Mouse (Mus musculus) liver, embryonic 14.5 days (tissue): Measurements from ENCODE around the gene Ap1s1. TPM values are rescaled to one million over a fixed set of nuclear protein-coding genes. Genes with fewer than 3 reads are reported as not detected.
A peak's percentile ranks its signal among the peaks of the same experiment; 100 is the strongest.

Experiments
- ATAC-seq: fragments of 200-750 bp; cut with Nextera tagmentation; 2 replicates; pipeline ENCODE4 v1.8.0; 2017; ENCODE audit warnings: moderate number of reproducible peaks, mild to moderate bottlenecking, moderate library complexity; ENCODE audit not compliant: insufficient read depth
- DNase-seq, 3 experiments: peaks; one replicate each; pipeline ENCODE4 v3.0.0-alpha.2; 2012 to 2013; ENCODE audit warnings: low read depth in 3 of 3, low spot score in 3 of 3
- H3K27ac ChIP-seq: fragments of 300-500 bp; sonication (generic); 2 replicates; pipeline ENCODE4 v1.5.1; 2014; ENCODE audit warnings: moderate library complexity, mild to moderate bottlenecking, control low read depth, inconsistent platforms
- H3K27me3 ChIP-seq: fragments of 300-500 bp; sonication (generic); 2 replicates; pipeline ENCODE4 v1.6.1; 2014; ENCODE audit warnings: mild to moderate bottlenecking, low read length, moderate library complexity; ENCODE audit not compliant: control insufficient read depth, insufficient read depth
- H3K36me3 ChIP-seq: fragments of 300-500 bp; sonication (generic); replicated peaks from 2 replicates; pipeline ENCODE4 v1.6.1; 2014; ENCODE audit warnings: low read depth; ENCODE audit not compliant: control insufficient read depth, insufficient read depth
- H3K4me1 ChIP-seq, 2 experiments: fragments of 200-500 bp in 1 of 2; fragments of 300-500 bp in 1 of 2; sonication (generic) in 1 of 2; replicated peaks; 2 replicates each; pipeline ENCODE4 v1.6.1; 2012 to 2014; ENCODE audit warnings: antibody characterized with exemption in 1 of 2, inconsistent platforms in 1 of 2, low read length in 1 of 2; ENCODE audit not compliant: control insufficient read depth in 2 of 2, insufficient read depth in 2 of 2
- H3K4me2 ChIP-seq: fragments of 300-500 bp; sonication (generic); 2 replicates; pipeline ENCODE4 v1.6.1; 2014; ENCODE audit warnings: low read depth, mild to moderate bottlenecking, control low read depth, moderate library complexity
- H3K4me3 ChIP-seq, 2 experiments: fragments of 200-500 bp in 1 of 2; fragments of 300-500 bp in 1 of 2; sonication (generic) in 1 of 2; 2 replicates each; pipeline ENCODE4 v1.5.1; 2012 to 2014; ENCODE audit warnings: low read depth in 2 of 2, low read length in 2 of 2, mild to moderate bottlenecking in 2 of 2, control low read depth in 1 of 2, inconsistent platforms in 1 of 2, moderate library complexity in 1 of 2; ENCODE audit not compliant: insufficient read depth in 1 of 2
- H3K9ac ChIP-seq: fragments of 300-500 bp; sonication (generic); replicated peaks from 2 replicates; pipeline ENCODE4 v1.6.1; 2014; ENCODE audit warnings: mild to moderate bottlenecking, control low read depth, moderate library complexity
- H3K9me3 ChIP-seq: fragments of 300-500 bp; sonication (generic); 2 replicates; pipeline ENCODE4 v1.6.1; 2016; ENCODE audit warnings: low read length, mixed read lengths; ENCODE audit not compliant: control insufficient read depth
- CTCF ChIP-seq: IDR thresholded peaks from 2 replicates; pipeline ENCODE4 v1.5.1; 2016; ENCODE audit warnings: antibody characterized with exemption, low read depth, control low read depth
- EP300 ChIP-seq: IDR thresholded peaks from 2 replicates; pipeline ENCODE4 v1.6.1; 2016; ENCODE audit warnings: antibody characterized with exemption, low read depth
- WGBS: fragments of 180-500 bp; shearing (Covaris S2); extraction: QIAGEN DNeasy Blood & Tissue Kit; methylation state at CpG from one replicate; pipeline ENCODE4 v1.1.7; 2014; ENCODE audit not compliant: insufficient replicate concordance; 5-methylcytosine and 5-hydroxymethylcytosine counted together
- polyA plus RNA-seq, 2 experiments: library from polyadenylated mRNA; depleted of rRNA in 1 of 2; stranded (reverse) in 1 of 2; unstranded in 1 of 2; fragments of >200 nt; fragmentation: Nextera tagmentation in 1 of 2; extraction: Ambion mirVana in 1 of 2; gene quantifications; 2 replicates each; pipeline versions ENCODE4 v1.2.1 to v1.2.3; 2012 to 2014

Ap1s1 gene
- polyA plus RNA-seq, 2 experiments, result 58.6 to 73.9 TPM

DNA sequence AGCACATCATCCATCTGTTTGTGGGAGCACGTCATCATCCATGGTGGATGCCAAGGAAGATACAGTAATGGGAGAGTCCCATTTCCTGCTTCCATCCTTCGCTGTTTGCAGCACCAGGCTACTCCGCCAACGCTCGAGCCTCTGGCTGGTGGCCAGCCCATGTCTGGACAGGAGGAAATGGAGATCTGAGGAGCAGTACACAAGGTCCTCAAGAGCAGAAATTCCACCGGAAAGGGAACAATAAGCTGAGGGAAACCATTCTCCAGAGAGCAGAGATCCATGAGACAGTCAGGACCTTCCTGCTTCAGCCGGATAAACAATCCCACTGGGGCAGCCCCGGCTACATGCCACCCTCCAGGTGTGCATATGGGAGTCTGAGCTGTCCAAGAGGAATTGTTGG, 41.5 kb upstream of the Ap1s1 start:
- Histone ChIP-seq H3K36me3 (no peaks in the 10 kb centered on the region), H3K4me1 (peaks cover 11 to 15% of the 10 kb centered on the region in 2 experiments), H3K9ac (no peak overlapping the region), H3K4me2 (no peak overlapping the region), H3K4me3 (no peak overlapping the region), H3K27ac (no peak overlapping the region), H3K27me3 (no peaks in the 10 kb centered on the region), H3K9me3 (no peaks in the 10 kb centered on the region)
- DNase-seq (no peak), ATAC-seq (no peak)
- 80% methylated on average over 8 of the region's 8 CpGs for WGBS
- TF ChIP-seq EP300 (no peak), CTCF (no peak)

- Histone ChIP-seq H3K9me3 (no peaks in the 10 kb centered on the region), H3K27ac (peak overlapping the region; percentile 63), H3K9ac (no peak overlapping the region), H3K36me3 (no peaks in the 10 kb centered on the region), H3K4me1 (peaks cover 11 to 15% of the 10 kb centered on the region in 2 experiments), H3K4me3 (no peak overlapping the region), H3K27me3 (no peaks in the 10 kb centered on the region), H3K4me2 (no peak overlapping the region)
- 72% methylated on average over 3 of the region's 3 CpGs for WGBS
- DNase-seq (no peak), ATAC-seq (no peak)
- TF ChIP-seq EP300, result no peak
- TF ChIP-seq CTCF, result no peak
Observed at GRCm38 (mm10) chr5:137085731-137086130, 39.8 kb upstream of the Ap1s1 start.

DNA sequence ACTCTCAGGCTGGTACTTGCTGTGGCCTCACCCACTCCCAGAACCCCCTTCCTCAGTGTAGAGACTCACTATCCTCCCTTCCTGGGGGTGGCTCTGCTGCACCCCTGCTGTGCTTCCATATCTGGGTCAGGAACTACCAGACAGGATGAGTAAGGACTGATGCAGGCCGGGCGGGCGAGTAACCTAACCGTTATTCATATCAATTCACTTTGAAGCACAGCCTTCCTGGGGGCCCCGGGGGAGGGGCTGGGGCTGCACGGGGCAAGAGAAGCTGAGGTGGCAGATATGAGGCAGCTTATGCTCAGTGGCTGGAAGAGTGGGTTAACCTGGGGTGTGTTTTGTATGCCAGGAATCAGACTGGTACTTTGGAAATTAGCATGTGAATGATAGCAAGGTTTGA, 39.1 kb upstream of the Ap1s1 start:
- 15% methylated on average over 6 of the region's 6 CpGs for WGBS
- Histone ChIP-seq H3K27ac (peak overlapping the region; percentile 63), H3K9ac (peak overlapping the region; percentile 27; the same call in 1 of the 2 replicates), H3K4me3 (no peak overlapping the region), H3K36me3 (no peaks in the 10 kb centered on the region), H3K4me2 (peak overlapping the region; percentile 28; the same call in 1 of the 2 replicates), H3K9me3 (no peaks in the 10 kb centered on the region), H3K27me3 (no peaks in the 10 kb centered on the region), H3K4me1 (peaks cover 11 to 15% of the 10 kb centered on the region in 2 experiments)
- DNase-seq (peak in 2 of 3 experiments; percentile 35 to 45), ATAC-seq (peak; percentile 90)
- TF ChIP-seq EP300 (peak; percentile 67), CTCF (no peak)

DNA sequence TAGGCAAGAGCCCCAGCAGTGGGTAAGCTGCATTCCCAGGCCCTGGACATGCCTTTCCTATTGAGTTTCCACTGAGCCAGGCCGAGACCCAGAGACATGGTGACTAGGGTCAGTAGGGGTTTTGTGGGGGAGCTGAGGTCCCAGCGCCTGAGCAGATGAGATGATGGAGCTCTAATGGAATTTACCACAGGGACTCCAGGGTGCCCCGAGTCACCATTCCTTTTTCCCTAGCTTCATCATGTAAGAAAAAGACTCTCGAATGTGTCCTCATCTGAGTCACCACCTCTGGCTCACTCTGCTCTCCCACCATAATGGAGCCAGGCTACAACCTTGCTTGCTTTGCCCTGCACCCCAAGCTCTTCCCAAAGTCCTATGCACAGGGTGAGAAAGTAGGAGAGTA, 37.1 kb upstream of the Ap1s1 start:
- no peaks in the 10 kb centered on the region for H3K27me3 ChIP-seq
- no peaks in the 10 kb centered on the region for H3K36me3 ChIP-seq
- H3K4me2 ChIP-seq, result no peak overlapping the region
- H3K9ac ChIP-seq, result no peak overlapping the region
- H3K4me3 ChIP-seq, result no peak overlapping the region
- no peaks in the 10 kb centered on the region for H3K9me3 ChIP-seq
- peaks cover 11 to 21% of the 10 kb centered on the region in 2 experiments for H3K4me1 ChIP-seq
- no peak for DNase-seq
- 74% methylated on average over 4 of the region's 4 CpGs for WGBS
- TF ChIP-seq CTCF, result no peak
- no peak for TF ChIP-seq EP300
- ATAC-seq, result no peak
- no peak overlapping the region for H3K27ac ChIP-seq

DNA sequence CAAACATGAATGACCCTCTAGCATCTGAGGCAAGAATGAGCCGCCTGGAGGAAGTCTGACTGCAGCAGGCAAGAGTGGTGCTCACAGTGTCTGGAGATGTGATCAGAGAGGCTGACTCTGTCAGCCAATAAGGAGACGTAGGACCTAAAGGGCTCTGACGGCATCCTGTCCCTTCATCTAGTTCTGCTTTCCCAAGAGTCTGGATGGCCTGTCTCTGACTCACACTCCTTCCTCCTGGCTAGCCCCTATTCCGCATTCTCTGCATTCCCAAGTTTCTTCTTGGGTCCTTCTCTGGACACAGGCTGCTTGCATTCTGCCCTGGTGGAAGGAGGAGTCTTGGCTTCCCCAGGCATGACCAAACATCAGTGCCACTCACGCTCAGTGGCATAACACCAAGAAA, 33.9 kb upstream of the Ap1s1 start:
- ATAC-seq (no peak), DNase-seq (no peak)
- H3K9ac ChIP-seq, result no peak overlapping the region
- TF ChIP-seq CTCF, result no peak
- TF ChIP-seq EP300, result no peak
- no peak overlapping the region for H3K4me2 ChIP-seq
- WGBS, result 40% methylated on average over 5 of the region's 5 CpGs
- peaks cover 8 to 25% of the 10 kb centered on the region in 2 experiments for H3K4me1 ChIP-seq
- no peaks in the 10 kb centered on the region for H3K27me3 ChIP-seq
- no peak overlapping the region for H3K27ac ChIP-seq
- no peak overlapping the region for H3K4me3 ChIP-seq
- H3K9me3 ChIP-seq, result no peaks in the 10 kb centered on the region
- H3K36me3 ChIP-seq, result no peaks in the 10 kb centered on the region
